Mouse (Mus musculus) heart, adult 2 months (tissue): ENCODE measurements around the gene Naip6.
"Not testable (repeated sequence)": the region's sequence is repeated elsewhere in the genome, so short reads cannot be mapped to it uniquely, and the experiment has no call there.

ENCODE experiments used
- CTCF ChIP-seq: fragments of 200-600 bp; IDR thresholded peaks from 2 replicates; pipeline ENCODE4 v1.8.1; 2022; ENCODE audit warnings: antibody characterized with exemption, mild to moderate bottlenecking, moderate library complexity
- POLR2A ChIP-seq: fragments of 200-500 bp; IDR thresholded peaks from 2 replicates; pipeline ENCODE4 v1.6.1; 2011; ENCODE audit warnings: mild to moderate bottlenecking, low read depth, low read length, control low read depth; ENCODE audit not compliant: insufficient read depth

DNA sequence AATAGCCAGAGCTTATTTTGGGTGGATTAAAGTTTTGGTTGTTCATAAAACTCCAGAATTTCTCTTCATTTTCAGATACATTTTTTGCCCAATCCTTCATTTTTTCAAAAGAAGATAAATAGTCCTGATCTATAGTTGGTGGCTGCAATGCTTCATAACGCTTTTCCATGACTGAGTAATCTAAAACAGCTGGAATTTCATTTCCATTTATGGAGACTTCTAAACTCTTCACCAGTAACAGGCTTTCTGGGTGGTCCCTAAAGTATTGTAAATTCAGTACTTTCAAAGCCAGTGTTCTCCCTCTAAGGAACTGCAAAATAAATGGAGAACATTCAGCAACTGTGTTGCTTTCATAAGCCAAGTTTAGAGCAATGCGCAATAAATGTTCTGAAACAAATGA is 34.8 kb upstream of the Naip6 start:
- TF ChIP-seq CTCF, POLR2A: not testable (repeated sequence)
